19 mouse cellular contexts compared by ENCODE assay signal in genomic region chr15:6296071-6296470, GRCm38 (mm10).
"Had no signal": no experiment of that assay in that cellular context is flagged by ENCODE, and none has a peak within 500 bp of the region (broad histone marks: within the 10 kb centered on the region; RNA-seq: fewer than 3 reads in every experiment).

No protein-coding gene starts in this region.

- H3K9ac ChIP-seq: intestine, embryonic 15.5 days; kidney, embryonic 15.5 days; limb, embryonic 12.5 days; limb, embryonic 15.5 days; liver, embryonic 14.5 days; liver, postnatal 0 days; midbrain, embryonic 13.5 days had no signal

- H3K4me3 ChIP-seq: intestine, embryonic 15.5 days; kidney, embryonic 15.5 days; limb, embryonic 12.5 days; limb, embryonic 15.5 days; megakaryocyte, embryonic 14.5 days; midbrain, embryonic 10.5 days; midbrain, embryonic 13.5 days had no signal

- H3K27me3 ChIP-seq: intestine, embryonic 15.5 days; kidney, embryonic 15.5 days; limb, embryonic 12.5 days; limb, embryonic 15.5 days; megakaryocyte, embryonic 14.5 days; midbrain, embryonic 13.5 days had no signal

- H3K4me1 ChIP-seq: intestine, embryonic 15.5 days; kidney, embryonic 15.5 days; limb, embryonic 12.5 days; limb, embryonic 15.5 days; megakaryocyte, embryonic 14.5 days; midbrain, embryonic 10.5 days; midbrain, embryonic 13.5 days had no signal

- H3K27ac ChIP-seq: intestine, embryonic 15.5 days; kidney, embryonic 15.5 days; limb, embryonic 12.5 days; limb, embryonic 15.5 days; liver, embryonic 14.5 days; midbrain, embryonic 10.5 days; midbrain, embryonic 13.5 days had no signal

- ATAC-seq: intestine, embryonic 15.5 days; liver, postnatal 0 days; midbrain, embryonic 13.5 days; midbrain, embryonic 16.5 days had no signal

- H3K9me3 ChIP-seq: intestine, embryonic 15.5 days; kidney, embryonic 15.5 days; limb, embryonic 12.5 days; limb, embryonic 15.5 days; megakaryocyte, embryonic 14.5 days; midbrain, embryonic 10.5 days; midbrain, embryonic 13.5 days had no signal

- H3K4me2 ChIP-seq: intestine, embryonic 15.5 days; kidney, embryonic 15.5 days; limb, embryonic 12.5 days; limb, embryonic 15.5 days; liver, embryonic 11.5 days; midbrain, embryonic 13.5 days had no signal

- DNase-seq: kidney, adult 11 months; kidney, adult 8-10 months; kidney, postnatal 10 days; kidney, postnatal 4 days; left cerebral cortex, postnatal 4 days; liver, postnatal 0 days; thymus, adult 2 months; thymus, postnatal 14 days; thymus, postnatal 4 days had no signal

- H3K36me3 ChIP-seq: intestine, embryonic 15.5 days; kidney, embryonic 15.5 days; limb, embryonic 12.5 days; limb, embryonic 15.5 days; midbrain, embryonic 10.5 days; midbrain, embryonic 13.5 days had no signal
